Mouse (Mus musculus) CD8-positive naive resting alpha-beta T cell, adult 2 months (primary cell): ENCODE results near the gene Tiam1.

Source experiments
- DNase-seq, 2 experiments: peaks; one replicate each; pipeline ENCODE4 v3.0.0; 2022; ENCODE audit warnings: low read depth in 2 of 2, low spot score in 2 of 2

The Tiam1 gene

DNA sequence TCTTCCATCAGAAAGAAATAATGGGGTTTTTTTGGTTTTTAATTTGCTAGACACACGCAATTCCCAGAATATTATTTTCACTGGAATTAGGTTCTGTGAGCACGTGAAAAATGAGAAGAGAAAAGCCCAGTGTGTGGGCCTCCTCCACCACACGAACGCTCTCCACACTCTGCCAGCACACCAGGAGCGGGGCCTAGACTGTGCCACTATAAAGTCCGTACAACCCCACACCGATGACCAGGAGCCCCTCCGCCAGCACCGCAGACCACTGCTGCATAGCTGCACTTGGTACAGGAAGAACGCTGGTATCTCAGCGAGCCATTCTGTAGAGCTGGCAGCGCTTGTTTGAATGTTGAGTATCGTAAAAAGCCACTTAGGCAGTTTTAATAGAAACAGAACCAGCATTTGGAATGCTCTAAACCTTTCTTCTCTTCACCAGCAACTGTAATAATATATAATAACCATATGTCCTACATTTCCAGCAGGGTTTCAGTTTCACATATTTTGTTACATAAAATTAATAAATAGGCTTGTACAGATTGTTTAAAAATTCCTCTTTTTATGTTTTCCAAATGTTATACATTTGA is 136.1 kb downstream of the Tiam1 start:
- DNase-seq: no peak

- no peak for DNase-seq
These were observed 140.0 kb downstream of the Tiam1 start for GRCm38 (mm10) chr16:90003556-90003955.

DNA sequence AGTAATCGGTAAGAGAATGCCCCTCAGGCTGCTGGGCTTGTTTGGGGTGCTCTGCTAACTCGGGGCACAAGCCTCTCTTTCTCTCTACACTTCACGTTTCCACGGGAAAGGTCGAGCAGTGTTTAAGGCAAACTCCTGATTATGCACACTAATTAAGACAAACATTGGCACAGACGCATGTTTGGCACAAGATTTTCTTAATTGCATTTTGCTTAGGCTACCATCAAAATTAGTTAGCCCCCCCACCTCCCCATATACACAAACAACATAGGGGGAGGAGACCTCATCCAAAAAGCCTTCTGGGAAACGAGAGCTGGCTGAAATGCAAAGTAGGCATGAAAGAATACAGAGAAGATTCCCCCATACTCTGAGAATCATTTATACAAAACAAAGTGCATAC is 148.4 kb downstream of the Tiam1 start:
- no peak for DNase-seq

GRCm38 (mm10) chr16:89993991-89994825 is 149.4 kb downstream of the Tiam1 start:
- DNase-seq: no peak

GRCm38 (mm10) chr16:89993506-89993905 is 150.1 kb downstream of the Tiam1 start:
- DNase-seq: peak in 1 of 2 experiments; percentile 9

DNA sequence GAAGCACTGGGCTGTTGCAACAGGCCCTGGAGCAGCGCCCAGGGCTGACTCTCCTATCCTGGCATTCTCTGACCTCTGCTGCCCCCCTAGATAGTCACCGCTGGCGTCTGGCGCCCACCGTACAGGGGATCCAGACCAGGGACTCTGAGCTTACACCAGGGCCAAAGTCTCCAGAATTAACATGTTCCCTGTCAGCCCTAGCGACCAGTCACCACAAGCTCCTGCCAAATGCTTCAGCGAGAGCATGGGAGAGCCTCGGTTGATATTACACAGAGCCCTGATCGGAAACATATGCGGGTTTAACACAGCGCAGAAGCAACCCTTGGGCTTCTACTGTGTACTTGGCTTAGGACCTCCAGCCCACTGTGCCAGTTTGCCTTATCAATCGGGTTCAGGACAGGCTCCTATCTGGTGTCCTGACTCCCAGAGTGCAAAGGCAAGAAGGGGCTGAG is 151.8 kb downstream of the Tiam1 start:
- DNase-seq: no peak

DNA sequence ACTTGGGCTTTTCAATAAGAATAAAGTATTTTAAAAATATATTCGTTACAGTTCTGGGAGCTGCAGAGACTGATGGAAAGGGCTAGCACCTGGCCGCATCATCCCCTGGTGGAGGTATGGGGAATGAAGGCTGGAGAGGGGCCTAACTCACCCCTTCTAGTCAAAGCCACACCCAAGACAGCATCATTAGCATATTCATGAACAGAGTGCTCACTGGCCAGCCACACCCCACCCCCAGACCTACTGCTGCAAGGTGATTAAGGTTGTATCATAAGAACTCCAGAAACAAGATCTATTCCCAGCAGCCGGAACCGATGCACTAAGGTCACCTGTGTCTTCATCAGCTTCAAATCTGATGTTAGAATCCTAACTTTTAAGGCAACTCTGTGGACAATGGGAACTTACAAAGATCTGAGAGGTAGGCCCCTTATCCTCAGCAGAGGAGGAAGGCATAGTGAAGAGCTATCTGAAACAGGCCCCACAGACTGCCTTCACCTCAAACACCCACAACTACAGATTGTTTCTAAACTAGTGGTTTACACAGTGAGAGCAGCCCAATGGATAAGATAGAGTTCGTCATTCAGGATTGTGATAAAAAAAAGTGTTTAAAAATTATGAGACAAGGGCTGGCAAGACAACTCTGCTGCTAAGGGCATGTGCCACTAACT is 153.1 kb downstream of the Tiam1 start:
- DNase-seq: no peak

- DNase-seq: no peak
These were observed 153.8 kb downstream of the Tiam1 start for GRCm38 (mm10) chr16:89989816-89990215.

DNA sequence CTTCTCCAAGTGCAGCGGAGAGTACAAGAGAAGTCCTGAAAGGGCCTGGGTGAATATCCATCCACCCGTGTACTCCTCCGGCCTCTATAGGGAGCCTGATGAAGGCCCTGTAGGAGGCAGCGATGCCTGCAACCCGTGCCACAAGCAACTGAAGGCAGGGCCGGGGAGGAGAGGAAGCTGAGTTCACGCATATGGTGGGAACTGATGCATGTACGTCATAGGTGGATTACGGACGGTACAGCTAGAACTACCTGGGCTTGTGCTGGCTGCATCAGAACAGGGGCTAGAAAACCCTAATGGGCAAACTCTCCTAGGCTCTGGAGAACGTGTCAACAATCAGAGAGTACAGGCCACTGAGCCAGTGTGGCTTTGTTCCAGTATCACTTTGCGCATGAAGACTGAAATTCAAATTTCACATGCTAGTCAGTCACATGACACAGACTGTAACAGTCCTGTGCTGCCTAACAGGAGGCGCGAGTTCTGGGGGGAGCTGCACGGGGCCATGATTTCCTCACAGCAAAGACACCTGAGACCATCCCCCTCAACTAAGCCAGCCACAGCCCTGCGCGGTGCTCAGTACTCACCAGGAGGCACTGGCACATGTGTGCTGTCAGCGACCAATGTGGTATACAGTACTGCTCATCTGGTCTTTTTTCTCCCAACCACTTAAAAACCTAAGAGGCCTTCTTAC is 156.8 kb downstream of the Tiam1 start:
- peak; percentile 23 to 35 for DNase-seq

- peak; percentile 60 to 65 for DNase-seq
These were observed 157.7 kb downstream of the Tiam1 start for GRCm38 (mm10) chr16:89985702-89986481.

GRCm38 (mm10) chr16:89980075-89980744 is 163.4 kb downstream of the Tiam1 start:
- DNase-seq: no peak

DNA sequence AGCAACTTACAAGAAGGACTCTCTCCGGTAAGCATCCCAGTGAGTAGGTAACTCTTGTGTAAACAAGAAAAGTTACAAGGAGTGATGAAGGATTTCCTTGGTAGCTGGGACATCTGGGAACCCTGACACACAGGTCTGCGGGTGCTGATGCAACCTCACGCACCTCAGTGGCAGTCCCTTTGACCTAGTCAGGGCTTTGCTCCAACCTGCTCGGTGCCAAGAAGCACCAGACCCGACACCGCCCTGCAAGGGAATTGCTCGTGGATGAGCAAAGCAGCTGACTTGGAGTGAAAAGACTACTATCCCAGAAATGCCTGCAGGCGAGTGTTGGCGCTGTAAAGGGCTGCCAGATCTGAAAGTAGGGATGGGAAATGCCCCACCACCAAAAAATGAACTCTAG is 168.1 kb downstream of the Tiam1 start:
- no peak for DNase-seq

GRCm38 (mm10) chr16:89973814-89974712 is 169.5 kb downstream of the Tiam1 start:
- no peak for DNase-seq

DNA sequence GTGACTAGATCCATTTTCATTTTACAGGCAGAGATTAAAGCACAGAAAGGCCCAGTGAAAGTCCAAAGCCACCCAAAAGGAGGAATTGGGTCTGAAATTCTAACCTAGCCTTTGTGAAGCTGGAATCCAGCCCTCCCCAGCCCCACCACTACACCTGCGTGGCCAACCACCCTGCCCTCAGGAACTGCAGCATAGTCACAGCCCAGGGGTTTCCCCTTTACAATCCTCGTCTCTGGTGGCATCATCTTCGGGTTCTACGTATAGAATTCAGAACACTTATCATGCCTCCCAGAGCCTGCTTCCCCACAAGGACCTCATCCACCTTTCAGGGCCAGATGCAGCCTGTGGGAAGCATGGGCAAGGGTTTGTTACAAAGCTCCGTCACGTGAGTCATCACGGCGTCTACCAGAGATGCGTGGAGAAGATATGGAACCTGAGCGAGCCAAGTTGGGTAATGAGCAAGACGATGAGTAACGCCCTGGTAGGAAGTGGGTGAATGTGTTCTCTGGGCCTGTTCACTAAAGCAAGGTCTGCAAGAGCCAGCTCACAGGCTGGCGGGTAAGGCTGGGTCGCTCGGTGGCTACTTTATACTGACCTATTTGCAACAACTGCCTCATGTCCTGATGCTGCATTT is 170.6 kb downstream of the Tiam1 start:
- peak in 1 of 2 experiments; percentile 8 for DNase-seq

- DNase-seq: no peak
These were observed 171.6 kb downstream of the Tiam1 start for GRCm38 (mm10) chr16:89972018-89972417.

- DNase-seq: no peak
These were observed 175.5 kb downstream of the Tiam1 start for GRCm38 (mm10) chr16:89968058-89968457.

DNA sequence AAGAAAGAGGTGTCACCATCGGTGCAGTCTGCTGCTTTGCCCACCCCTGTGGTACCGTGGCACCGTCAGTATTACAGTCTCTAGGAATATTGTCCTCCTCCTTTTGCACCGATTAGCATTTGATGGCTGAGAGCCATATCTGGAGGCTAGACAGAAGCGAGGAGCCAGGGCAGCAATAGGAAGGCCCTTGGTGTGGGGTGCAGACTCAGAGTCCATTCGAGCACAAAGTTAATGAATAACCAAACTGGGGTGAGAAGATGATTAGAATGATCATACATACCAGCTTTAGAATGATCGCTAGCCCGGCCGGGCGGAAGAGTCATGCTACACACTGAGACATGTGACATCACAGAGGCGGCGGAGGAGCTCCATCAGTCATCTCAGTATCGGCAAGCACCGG is 180.7 kb downstream of the Tiam1 start:
- DNase-seq: no peak

DNA sequence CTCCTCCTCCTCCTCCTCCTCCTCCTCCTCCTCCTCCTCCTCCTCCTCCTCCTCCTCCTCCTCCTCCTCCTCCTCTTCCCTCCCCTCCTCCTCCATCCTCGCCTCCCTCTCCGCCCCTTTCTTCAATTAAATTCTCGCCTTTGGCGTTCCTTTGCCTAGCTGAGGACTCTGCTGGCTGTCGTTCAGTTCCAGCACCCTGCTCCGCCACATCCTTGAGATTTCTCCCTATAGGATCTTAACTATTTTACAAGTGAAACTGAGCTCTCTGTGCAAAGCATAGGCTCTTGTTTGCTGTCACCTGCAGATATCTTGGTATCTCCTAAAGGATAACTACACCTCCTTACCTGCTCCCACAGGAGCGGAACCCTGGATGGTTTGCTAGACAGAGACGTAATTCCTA is 182.7 kb downstream of the Tiam1 start:
- no peak for DNase-seq
